Mouse (Mus musculus) skeletal muscle tissue, adult 2 months (tissue): Measurements from ENCODE around the gene Wipf3.
A peak's percentile ranks its signal among the peaks of the same experiment; 100 is the strongest.

Source experiments
- DNase-seq: peaks from one replicate; pipeline ENCODE4 v3.0.0-alpha.2; 2012; ENCODE audit warnings: low read depth, low spot score

Gene Wipf3

GRCm38 (mm10) chr6:54429447-54430194 is at the start of gene Wipf3:
Gene Wipf3, plus strand, starts transcription at chr6:54429603.
- DNase-seq: peak; percentile 60

DNA sequence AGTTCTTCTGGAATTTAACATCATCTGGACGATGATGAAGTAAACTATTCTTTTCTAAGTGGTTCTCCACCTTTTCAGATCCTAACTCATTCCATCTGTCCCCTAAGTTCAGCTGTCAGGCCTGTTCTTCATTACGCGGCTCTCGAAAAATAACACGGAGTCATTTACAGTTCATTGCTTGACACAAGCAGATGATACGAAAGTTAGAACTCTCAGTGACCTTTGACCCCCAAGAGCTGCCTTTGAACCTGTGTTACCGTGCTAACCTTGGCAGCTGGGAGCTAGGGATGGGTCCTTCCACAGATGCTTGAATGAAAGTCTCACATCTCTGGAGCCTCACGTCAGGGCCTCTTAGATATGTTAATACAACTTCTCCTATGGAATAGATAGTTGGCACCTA is 46.8 kb upstream of the Wipf3 start:
- no peak for DNase-seq

GRCm38 (mm10) chr6:54383893-54384524 is 45.4 kb upstream of the Wipf3 start:
- no peak for DNase-seq

GRCm38 (mm10) chr6:54384777-54385176 is 44.6 kb upstream of the Wipf3 start:
- no peak for DNase-seq

- DNase-seq: no peak
Observed at GRCm38 (mm10) chr6:54386429-54386828, 43.0 kb upstream of the Wipf3 start.

DNA sequence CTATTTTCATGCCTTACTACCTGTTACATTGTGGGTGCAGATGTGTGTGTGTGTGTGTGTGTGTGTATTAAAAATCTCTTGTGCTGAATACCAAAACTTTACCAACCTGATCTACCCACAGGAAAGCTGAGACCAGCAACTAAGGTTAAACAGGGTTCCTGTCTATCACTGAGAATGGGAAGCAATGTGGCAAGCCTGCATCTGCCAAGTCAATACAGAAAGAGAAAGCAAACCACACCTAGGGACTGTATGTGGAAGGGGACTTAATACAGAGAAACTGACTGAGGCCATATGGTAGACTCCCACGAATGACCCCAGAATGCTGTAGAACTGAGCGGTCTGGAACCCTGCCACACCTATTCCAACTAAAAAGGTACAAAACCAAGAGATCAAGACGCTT is 42.4 kb upstream of the Wipf3 start:
- DNase-seq: no peak

GRCm38 (mm10) chr6:54387751-54388150 is 41.7 kb upstream of the Wipf3 start:
- no peak for DNase-seq

GRCm38 (mm10) chr6:54388690-54389275 is 40.6 kb upstream of the Wipf3 start:
- no peak for DNase-seq

GRCm38 (mm10) chr6:54391765-54392164 is 37.6 kb upstream of the Wipf3 start:
- DNase-seq: peak; percentile 50

DNA sequence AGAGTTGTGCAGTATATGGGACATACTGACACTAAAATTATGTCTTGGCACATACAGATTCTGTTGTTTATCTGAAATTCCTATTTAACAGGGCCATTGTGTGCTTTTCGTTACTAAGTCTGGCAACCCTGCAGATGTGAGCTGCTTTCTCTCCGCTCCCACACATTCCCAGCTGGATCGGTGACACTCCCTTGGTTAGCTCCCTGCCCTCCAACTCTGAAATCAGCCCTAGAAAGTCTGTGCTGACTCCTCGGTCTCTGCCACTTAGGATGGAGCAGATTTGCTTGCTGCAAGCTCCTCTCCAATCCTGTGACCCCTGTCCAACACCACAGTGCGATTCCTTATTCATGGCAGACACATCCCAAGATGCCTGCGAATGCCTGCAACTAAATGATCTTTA is 35.5 kb upstream of the Wipf3 start:
- DNase-seq: no peak

GRCm38 (mm10) chr6:54399194-54399923 is 30.0 kb upstream of the Wipf3 start:
- no peak for DNase-seq

- no peak for DNase-seq
Observed at GRCm38 (mm10) chr6:54401503-54401902, 27.9 kb upstream of the Wipf3 start.

DNA sequence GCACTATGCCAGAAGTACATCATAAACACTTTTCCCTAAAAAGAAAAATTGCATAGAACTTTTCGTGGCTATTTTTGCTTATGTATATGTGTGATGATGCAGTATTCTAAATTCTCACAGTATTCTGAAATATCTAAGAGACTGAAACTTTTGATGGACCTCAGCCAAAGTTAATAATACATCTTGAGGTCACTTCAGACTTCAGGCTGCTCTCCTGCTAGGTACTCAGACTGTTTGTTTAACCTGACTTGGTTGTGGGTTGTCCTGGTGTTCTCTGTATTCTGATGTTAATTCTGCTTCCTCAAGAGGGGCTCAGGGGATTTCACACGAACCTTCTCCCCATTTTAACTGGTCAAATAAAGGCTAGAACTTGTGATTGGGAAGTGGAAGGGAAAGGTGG is 24.5 kb upstream of the Wipf3 start:
- no peak for DNase-seq

- no peak for DNase-seq
Observed at GRCm38 (mm10) chr6:54406116-54406515, 23.3 kb upstream of the Wipf3 start.

DNA sequence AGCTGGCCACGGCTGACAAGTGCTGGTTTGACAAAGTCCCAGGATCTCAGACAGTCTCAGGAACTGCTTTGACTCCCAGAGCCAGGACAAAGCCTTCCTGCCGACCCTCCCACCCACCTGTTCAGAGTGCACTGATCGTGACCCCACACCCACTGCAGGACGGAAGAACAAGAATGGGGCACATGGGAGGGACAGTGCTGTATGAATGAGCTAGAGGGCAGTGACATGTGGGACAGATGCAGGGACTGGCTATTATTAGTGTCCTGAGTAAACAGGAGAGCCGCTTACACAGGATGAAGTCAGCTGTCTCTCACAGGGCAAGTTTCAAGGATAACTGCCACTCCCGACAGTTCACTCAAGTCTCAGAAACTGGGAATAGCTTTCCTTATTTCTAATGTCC is 20.1 kb upstream of the Wipf3 start:
- DNase-seq: peak; percentile 76

DNA sequence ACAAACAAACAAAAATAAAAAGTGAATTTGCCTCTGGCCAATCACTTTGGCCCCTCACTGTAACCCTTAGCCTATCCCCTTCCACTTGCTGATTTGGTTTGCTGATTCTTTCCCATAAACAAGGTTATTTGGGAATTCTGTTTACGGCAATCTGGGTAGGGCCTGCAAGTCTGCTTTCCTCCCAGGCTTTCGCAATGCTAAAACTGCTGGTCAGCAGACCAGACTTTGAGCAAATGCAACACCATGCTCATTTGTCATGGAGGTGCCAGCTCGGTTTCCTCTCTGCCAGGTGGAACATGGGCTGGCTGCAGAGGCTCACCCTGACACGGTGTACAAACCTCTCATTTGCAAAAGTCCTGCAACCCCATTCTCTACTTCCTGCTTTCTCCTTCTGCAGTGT is 19.0 kb upstream of the Wipf3 start:
- no peak for DNase-seq

DNA sequence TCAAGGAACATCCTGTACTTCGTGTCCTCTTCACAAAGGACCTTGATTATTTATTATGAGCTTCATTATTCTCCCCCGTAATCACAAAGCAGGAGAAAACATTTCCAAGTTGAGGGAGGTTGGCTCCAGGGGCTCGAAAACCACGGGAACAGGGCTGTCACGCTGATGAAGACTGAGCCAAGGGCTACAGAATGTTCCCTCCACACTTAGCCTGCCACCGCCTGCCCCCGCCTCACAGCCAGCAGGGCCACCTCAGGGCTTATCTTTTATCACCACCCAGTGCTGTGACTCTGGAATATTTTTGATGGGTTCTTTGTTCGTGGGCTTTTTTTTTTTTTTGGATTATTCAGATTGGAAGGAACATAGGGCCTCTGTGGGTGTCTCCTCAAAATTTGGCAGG is 17.8 kb upstream of the Wipf3 start:
- DNase-seq: no peak

DNA sequence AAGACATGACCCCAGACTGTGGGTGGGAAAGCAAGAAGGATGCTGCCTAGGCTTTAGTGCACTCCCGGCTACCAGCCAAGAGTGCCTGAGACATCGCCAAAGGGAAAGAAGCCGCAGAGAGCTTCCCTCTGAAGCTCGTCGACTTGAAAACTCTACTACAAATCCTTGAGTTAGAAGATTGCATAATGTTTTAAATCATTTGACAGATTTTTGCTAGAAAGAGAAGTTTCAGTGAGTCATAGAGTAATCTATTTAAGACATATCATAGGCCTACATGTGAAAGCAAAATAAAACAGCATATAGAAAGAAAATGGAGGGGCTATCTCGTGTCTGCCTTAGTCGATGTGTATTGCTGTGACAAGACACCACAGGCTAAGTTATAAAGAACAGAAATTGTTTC is 16.5 kb upstream of the Wipf3 start:
- DNase-seq: no peak

- DNase-seq: no peak
Observed at GRCm38 (mm10) chr6:54425230-54425629, 4.2 kb upstream of the Wipf3 start.

- no peak for DNase-seq
Observed at GRCm38 (mm10) chr6:54428850-54429446, 455 bp upstream of the Wipf3 start.

DNA sequence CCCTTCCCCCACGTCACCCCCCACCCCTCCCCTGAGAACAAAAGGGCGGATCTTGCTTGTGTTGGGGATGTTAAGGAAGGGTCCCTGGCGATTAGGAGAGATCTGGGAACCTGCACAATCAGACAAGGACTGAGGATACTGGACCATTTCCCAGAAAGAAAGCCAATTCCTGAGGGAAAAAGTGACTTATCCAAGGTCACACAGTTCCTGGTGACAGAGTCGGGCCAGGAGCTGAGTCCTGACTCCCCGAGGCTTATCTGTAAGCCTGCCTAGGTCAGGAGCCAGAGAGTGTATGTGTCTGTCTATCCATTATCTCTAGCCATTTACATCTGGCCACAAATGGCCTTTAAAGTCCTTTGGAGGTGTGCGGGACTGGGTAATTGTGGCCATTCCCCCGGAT is 818 bp downstream of the Wipf3 start:
- DNase-seq: no peak

DNA sequence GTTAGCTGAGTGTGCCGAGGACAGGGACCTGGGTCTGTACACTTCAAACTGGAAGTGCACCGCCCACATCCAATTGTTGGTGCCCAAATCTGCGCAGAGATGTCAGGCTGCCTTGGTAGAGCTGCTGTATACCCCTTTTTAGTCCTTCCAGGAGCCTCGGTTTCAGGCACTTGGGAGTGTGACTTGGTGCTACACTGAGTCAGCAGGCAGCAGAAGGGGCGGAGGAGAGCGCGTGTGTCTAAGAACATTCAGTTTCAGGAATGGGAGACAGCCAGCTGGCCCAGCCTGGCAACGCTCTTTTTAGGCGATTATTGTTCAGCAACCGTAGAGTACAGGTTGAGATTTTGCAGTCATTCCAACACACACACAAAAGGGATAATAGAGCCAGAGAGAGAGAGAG is 2.4 kb downstream of the Wipf3 start:
- DNase-seq: no peak
